Mouse (Mus musculus) embryonic facial prominence, embryonic 11.5 days (tissue): Measurements from ENCODE around the gene Tatdn2. TPM values are rescaled to one million over a fixed set of nuclear protein-coding genes. Genes with fewer than 3 reads are reported as not detected.

ENCODE experiments used
- microRNA-seq: library from miRNA; unstranded; fragments of <30 nt; microRNA quantifications from one replicate; pipeline ENCODE4, GENCODE M21; 2016; ENCODE audit warnings: borderline number of aligned reads
- polyA plus RNA-seq: library from polyadenylated mRNA; unstranded; fragments of >200 nt; fragmentation: Nextera tagmentation; extraction: Ambion mirVana; gene quantifications from 2 replicates; pipeline ENCODE4 v1.2.1, GENCODE M21; 2014

Tatdn2 gene
- polyA plus RNA-seq, 1 experiment from 2014 or later = 0.84 TPM

Small RNA genes within 50 kb of the gene (microRNA-seq; reads per million reads assigned to microRNA genes)
- 1.4 reads per million for gene Mir7042

Other genes starting within 250 kb of the Tatdn2 start
- 1.2 and 2.3 TPM in 2 replicates for gene Il17re, start 238.6 kb upstream of the Tatdn2 start, polyA plus RNA-seq
- gene Il17rc, start 225.6 kb upstream of the Tatdn2 start, polyA plus RNA-seq = 1.3 and 3.5 TPM in 2 replicates
- 13.1 and 16.2 TPM in 2 replicates for gene Creld1, start 213.8 kb upstream of the Tatdn2 start, polyA plus RNA-seq
- gene Prrt3, start 195.1 kb upstream of the Tatdn2 start, polyA plus RNA-seq = 0.90 and 1.3 TPM in 2 replicates
- gene Emc3, start 165.4 kb upstream of the Tatdn2 start, polyA plus RNA-seq = 83.2 and 85.8 TPM in 2 replicates
- gene Fancd2, start 165.4 kb upstream of the Tatdn2 start, polyA plus RNA-seq = 14.6 and 17.7 TPM in 2 replicates
- 0.20 TPM in 1 of 2 replicates, not detected in the other for gene Fancd2os, start 96.3 kb upstream of the Tatdn2 start, polyA plus RNA-seq
- 232 and 233 TPM in 2 replicates for gene Brk1, start 92.3 kb upstream of the Tatdn2 start, polyA plus RNA-seq
- 56.9 and 64.0 TPM in 2 replicates for gene Vhl, start 73.1 kb upstream of the Tatdn2 start, polyA plus RNA-seq
- gene Irak2, start 58.6 kb upstream of the Tatdn2 start, polyA plus RNA-seq = 2.2 and 4.0 TPM in 2 replicates
- not detected in 2 replicates for gene Ghrl, start 22.8 kb downstream of the Tatdn2 start, polyA plus RNA-seq
- gene Sec13, start 43.7 kb downstream of the Tatdn2 start, polyA plus RNA-seq = 274 and 299 TPM in 2 replicates